Mouse (Mus musculus) bone marrow macrophage, adult 2 months (primary cell): ENCODE measurements around the gene Epo.

Experiments used
- CTCF ChIP-seq: IDR thresholded peaks from 2 replicates; pipeline ENCODE4 v1.5.1; 2012; ENCODE audit warnings: low read depth, mild to moderate bottlenecking, low read length, moderate library complexity
- POLR2A ChIP-seq: IDR thresholded peaks from 2 replicates; pipeline ENCODE4 v1.6.1; 2012; ENCODE audit warnings: mild to moderate bottlenecking, low read depth, low read length, borderline replicate concordance

- TF ChIP-seq CTCF (no peak), POLR2A (no peak)
Measured at GRCm38 (mm10) chr5:137519691-137520550, 13.1 kb downstream of the Epo start.
